Mouse (Mus musculus): ENCODE results near the gene Rbfox1. TPM values are rescaled to one million over a fixed set of nuclear protein-coding genes. Genes with fewer than 3 reads are reported as not detected.

The Rbfox1 gene
- total RNA-seq, 2 experiments from 2014 or later = 381 to 430 TPM

DNA sequence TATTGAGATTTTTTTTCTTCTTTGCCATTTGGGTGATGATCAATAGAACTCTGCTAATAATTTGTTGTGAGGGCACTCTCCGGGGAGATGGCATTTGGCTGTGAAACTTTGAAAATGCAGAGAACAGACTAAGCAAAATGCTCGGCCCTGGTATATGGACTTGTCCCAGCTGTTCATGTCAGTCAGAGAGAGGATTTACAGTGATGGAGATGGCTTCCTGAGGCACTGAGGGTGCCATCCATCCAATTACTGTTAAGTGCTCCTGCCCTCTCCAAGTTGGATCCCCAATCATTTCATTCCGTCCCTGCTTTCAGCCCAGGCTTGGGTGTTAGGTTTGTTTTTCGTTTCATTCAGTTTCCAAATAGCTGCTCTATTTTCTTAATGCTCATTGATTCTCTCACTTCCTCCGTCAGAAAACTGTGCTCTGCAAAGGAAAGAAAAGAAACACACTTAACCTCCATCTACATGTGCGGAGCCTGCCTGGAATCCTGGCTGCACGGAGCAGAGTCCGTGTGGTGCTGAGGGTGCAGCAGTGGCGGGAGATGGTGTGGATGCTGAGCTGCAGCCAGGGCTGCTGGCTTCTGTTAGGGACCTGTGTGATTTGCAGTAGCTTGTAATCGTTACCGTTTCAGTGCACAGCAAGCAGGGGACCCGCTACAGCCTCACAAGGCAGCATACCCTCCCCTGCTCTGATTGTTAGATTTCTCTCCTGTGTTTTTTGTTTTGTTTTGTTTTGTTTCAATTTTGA lies 997.7 kb downstream of the Rbfox1 start:
- DNase-seq (ENCODE audit: extremely low spot score in 1 of 2, low spot score in 1 of 2) = no peak

GRCm38 (mm10) chr16:6883798-6884197 lies 998.6 kb downstream of the Rbfox1 start:
- no peak for DNase-seq (ENCODE audit: extremely low spot score in 1 of 2, low spot score in 1 of 2)

DNA sequence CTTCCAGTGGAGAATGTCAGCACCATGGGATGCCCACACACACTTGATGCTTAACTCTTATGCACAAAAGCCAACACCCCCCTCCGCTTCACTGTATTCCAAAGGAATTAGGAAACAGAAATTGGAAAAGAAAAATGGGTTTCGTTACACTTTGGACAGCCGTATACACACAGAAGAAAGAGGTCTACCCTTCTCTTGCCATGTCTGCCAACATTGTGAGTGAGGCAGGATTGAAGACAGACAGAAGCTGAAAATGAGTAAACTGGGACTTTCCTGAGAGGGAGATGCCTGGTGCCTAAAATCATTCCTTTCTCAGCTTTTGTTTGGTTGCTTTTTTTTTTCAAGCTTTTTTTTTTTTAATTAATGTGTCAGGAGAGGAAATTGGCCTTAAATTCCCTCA lies 1000.5 kb downstream of the Rbfox1 start:
- DNase-seq (ENCODE audit: extremely low spot score in 1 of 2, low spot score in 1 of 2) = no peak

DNA sequence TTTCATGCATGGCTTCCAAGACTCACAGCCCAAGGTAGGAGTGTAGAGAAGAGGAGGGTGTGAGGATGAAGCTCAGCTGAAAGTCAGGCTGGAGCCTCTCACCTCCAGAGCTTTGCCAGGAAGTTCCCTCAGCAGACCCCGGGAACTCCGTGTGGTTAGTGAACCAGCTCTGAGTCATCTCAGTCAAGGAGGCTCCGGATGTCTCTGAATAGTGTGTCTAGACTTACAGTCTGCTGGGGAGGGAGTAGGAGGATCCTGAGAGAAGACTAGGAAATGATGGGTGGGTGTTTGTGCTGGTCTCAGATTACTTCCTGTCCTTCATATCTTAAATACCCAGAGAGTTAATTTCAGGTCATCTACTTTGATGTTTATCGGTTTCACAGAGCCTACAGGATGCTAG lies 1004.1 kb downstream of the Rbfox1 start:
- DNase-seq (ENCODE audit: extremely low spot score in 1 of 2, low spot score in 1 of 2) = no peak

DNA sequence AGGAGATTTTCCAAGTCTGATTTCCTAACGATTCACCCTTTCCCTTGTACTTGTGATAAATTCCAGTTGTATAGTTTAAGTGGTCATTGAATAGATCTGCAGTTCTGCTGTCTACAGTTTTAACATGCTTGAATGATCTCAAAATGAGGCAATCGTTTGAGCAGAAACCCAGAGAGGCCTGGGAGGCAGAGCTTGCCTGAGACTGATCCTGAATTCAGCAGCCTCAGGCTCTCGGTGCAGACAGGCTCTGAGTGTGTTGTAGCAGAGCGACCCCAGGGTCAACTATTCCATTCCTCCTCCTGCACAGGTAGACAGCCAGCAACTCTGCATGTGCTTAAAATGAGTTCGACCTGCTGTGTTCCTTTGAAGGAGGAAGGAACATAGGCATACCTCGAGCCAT lies 1012.6 kb downstream of the Rbfox1 start:
- DNase-seq (ENCODE audit: extremely low spot score in 1 of 2, low spot score in 1 of 2) = no peak

DNA sequence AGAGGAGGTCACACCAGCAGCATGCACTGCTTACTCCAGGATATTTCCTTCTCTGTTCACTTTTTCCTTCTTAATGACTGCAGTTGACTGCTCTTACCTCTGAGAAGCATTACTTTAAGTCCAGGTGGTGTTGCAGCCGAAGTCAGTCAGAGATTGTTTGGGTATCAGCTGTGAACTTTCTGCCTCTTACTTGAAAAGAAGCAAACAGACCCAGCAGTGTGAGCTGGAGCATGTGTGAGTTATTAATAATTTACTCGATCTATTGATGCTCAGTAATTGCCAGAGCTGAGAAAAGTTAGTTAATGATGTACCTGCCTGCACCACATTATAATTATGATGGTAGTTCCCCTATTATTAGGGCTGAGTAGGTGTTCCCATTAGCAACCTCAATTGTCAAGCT lies 1014.9 kb downstream of the Rbfox1 start:
- no peak for DNase-seq (ENCODE audit: extremely low spot score in 1 of 2, low spot score in 1 of 2)

GRCm38 (mm10) chr16:6904984-6905383 lies 1019.8 kb downstream of the Rbfox1 start:
- DNase-seq (ENCODE audit: extremely low spot score in 1 of 2, low spot score in 1 of 2) = no peak

- DNase-seq (ENCODE audit: extremely low spot score in 1 of 2, low spot score in 1 of 2) = no peak
These were observed 1020.8 kb downstream of the Rbfox1 start for GRCm38 (mm10) chr16:6906001-6906400.

- DNase-seq (ENCODE audit: extremely low spot score in 1 of 2, low spot score in 1 of 2) = no peak
These were observed 1022.4 kb downstream of the Rbfox1 start for GRCm38 (mm10) chr16:6907550-6907949.

DNA sequence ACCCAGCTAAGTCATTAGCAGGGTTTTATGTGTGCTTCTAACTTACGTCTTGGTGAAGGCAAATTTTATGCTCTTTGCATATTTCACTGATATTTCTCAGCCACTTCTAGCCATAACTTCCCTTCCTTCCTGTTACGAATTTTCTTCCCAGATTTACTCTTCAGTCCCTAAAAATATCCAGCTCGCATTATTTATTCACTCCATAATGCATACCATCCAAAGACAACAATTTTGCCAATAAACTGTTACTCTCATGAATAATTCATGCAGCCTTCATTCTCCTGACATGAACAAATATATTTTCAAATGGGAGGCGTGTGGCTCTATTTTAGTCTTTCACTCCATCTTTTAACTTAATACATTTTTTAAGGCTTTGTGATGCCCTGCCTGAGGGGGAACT lies 1029.4 kb downstream of the Rbfox1 start:
- no peak for DNase-seq (ENCODE audit: extremely low spot score in 1 of 2, low spot score in 1 of 2)

- no peak for DNase-seq (ENCODE audit: extremely low spot score in 1 of 2, low spot score in 1 of 2)
These were observed 1033.5 kb downstream of the Rbfox1 start for GRCm38 (mm10) chr16:6918641-6919040.

GRCm38 (mm10) chr16:6919681-6920080 lies 1034.5 kb downstream of the Rbfox1 start:
- no peak for DNase-seq (ENCODE audit: extremely low spot score in 1 of 2, low spot score in 1 of 2)

- DNase-seq (ENCODE audit: extremely low spot score in 1 of 2, low spot score in 1 of 2) = no peak
These were observed 1042.5 kb downstream of the Rbfox1 start for GRCm38 (mm10) chr16:6927661-6928060.

DNA sequence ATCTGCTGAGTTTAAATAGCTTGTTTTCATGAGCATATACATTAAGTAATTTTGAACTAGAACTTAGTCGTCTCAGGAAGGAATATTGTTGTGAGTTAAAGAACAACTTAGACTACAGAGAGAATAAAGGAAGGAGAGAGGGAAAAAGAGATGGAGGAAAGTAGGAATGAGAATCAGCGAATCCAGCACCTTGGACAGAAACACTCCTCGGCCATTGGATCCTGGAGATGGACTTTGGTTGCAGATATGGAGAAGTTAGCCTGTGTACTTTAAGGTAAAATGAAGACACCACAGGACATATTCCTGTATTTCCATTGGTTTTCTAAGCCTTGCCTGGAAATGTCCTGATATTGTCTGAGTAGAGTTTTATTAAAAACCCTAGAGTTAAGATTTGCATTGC lies 1045.6 kb downstream of the Rbfox1 start:
- no peak for DNase-seq (ENCODE audit: extremely low spot score in 1 of 2, low spot score in 1 of 2)

DNA sequence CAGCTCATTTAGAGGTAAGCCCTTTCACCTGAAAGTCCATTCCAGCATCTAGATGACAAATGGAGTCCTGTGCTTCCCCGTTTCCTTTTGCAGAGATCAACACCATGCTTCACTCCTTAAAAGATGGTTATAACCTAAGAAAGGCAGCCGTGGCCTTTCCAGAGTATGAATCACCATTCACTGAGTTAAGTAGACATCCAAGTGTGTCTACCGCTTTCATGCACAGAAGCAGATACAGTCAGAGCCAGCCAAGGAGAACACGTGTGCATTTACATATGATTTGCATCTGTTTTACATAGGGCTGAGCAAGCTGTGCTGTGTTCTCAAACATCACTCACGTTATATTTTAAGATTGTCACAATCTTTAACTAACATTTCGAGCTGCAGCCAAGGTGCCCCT lies 1061.0 kb downstream of the Rbfox1 start:
- DNase-seq (ENCODE audit: extremely low spot score in 1 of 2, low spot score in 1 of 2) = no peak

DNA sequence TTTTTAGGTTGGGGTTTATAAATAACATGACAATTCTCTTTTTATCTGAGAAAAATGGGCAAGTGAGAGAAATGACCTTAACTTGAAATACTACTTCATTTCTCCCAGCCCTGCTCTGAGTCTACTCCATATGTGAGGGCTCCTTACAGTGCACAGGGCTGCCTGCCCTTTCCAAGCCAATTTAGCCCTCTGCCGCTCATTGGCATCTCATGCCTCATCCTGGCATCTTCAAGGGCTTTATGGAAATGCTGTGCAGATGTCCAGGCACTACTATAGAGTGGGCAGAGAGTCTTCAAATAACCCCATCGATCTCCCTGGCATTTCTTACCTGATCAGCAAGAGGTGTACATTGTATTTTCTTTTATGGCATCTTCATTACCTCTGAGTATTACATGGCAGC lies 1064.5 kb downstream of the Rbfox1 start:
- DNase-seq (ENCODE audit: extremely low spot score in 1 of 2, low spot score in 1 of 2) = no peak

GRCm38 (mm10) chr16:6955102-6955675 lies 1070.0 kb downstream of the Rbfox1 start:
- no peak for DNase-seq (ENCODE audit: extremely low spot score in 1 of 2, low spot score in 1 of 2)

DNA sequence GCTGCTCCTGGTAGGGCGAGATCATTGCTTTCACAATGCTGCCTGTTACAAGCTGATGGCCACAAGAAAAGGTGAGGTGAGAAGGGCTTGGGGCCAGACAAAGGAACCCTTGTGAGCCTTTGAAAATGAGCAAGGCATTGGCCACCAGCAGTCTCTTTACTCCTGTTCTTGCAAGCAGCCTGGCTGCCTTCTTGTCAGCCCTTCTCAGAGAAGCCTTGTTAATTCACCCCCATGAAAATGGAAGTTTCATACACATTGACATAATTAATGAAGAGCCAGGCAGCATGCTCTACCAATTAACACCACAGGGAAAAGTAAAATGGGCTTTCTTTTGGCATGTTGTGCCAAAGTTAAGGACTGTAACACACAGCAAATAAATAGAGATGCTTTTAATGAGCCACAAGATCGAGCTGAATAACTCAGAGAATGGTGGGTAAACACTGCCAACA lies 1076.8 kb downstream of the Rbfox1 start:
- DNase-seq (ENCODE audit: extremely low spot score in 1 of 2, low spot score in 1 of 2) = no peak

DNA sequence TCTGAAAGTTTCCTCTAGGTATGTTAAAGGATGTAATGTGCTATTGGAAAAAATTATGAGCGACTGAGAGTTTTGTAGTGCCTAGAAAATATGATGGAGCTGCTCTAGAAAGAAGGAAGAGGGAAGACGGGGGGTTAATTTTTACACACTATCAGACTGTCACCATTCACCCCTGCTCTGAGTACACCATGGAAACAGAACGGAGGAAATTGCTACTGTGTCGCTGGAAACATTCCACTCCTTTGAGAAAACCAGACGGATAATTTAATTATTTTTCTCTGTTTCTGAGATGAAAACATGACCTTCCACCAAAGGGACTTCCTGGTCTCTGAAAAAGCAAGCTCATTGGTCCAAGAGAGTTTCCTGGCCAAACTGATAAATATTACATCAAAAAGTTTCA lies 1077.4 kb downstream of the Rbfox1 start:
- no peak for DNase-seq (ENCODE audit: extremely low spot score in 1 of 2, low spot score in 1 of 2)

DNA sequence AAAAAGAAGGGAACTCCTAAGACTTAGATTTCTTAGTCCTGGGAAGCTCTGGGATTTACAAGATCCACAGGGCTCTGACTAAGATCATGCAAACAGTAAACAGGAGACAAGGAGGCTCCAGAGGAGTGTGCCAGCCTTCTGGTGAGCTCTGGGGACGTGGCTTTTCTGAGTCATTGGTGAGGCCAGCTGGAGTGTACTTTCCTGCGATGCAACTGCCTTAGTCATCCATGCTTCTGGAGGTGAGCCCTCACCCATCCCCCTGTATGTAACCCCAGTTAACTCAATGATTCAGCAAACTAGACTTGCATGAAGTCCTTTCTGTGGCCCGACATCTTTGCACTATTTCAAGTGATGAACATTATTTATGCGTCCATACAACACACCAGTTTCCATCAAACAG lies 1078.4 kb downstream of the Rbfox1 start:
- DNase-seq (ENCODE audit: extremely low spot score in 1 of 2, low spot score in 1 of 2) = no peak

GRCm38 (mm10) chr16:6964720-6965583 lies 1079.8 kb downstream of the Rbfox1 start:
- no peak for DNase-seq (ENCODE audit: extremely low spot score in 1 of 2, low spot score in 1 of 2)
